Comparison of ENCODE assay signal across 11 mouse cellular contexts in the genomic region with DNA sequence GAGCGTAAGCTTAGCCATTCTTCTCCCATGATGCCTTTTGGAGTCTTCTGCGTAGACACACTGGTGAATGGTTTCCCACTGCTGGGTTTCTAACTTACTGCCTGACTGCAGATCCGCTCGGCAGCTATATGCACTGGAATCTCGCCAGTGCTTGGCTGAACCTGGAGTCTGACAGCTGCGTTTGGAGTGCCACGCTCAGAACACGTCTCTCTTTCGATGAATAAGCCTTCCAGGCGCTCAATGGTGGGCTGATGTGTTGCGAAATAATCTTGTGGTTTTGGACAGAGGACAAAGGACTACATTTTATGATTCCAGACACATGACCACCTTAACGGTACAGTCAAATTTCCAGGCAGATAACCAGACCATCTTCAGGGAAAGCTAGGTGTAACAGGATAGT. TPM values are rescaled to one million over a fixed set of nuclear protein-coding genes. Genes with fewer than 3 reads are reported as not detected.
DNase-seq lines count a peak whose midpoint lies in the region; ATAC-seq and TF ChIP-seq lines count a peak whose summit lies in the region.
"Had no signal": no experiment of that assay in that cellular context is flagged by ENCODE, and none has a peak within 500 bp of the region (broad histone marks: within the 10 kb centered on the region; RNA-seq: fewer than 3 reads in every experiment).

No protein-coding gene starts in this region.

- H3K9me3 ChIP-seq in heart, postnatal 0 days (replicated peaks; ENCODE audit: control insufficient read depth, low read length) = no peaks in the 10 kb centered on the region
- no peaks in the 10 kb centered on the region for H3K9me3 ChIP-seq in stomach, embryonic 16.5 days (replicated peaks; ENCODE audit: control insufficient read depth, low read length)
- H3K9me3 ChIP-seq in stomach, postnatal 0 days (ENCODE audit: control insufficient read depth, low read length) = no peaks in the 10 kb centered on the region

- no peak for DNase-seq in heart, postnatal 0 days (ENCODE audit: low spot score)
- no peak for DNase-seq in heart, postnatal 10 days
- DNase-seq in stomach, postnatal 0 days (ENCODE audit: low spot score) = no peak
- DNase-seq in layer of hippocampus, adult 9-11 months = peak; percentile 39
- no peak for DNase-seq in adrenal gland, postnatal 14 days

- WGBS in heart, postnatal 0 days = 51% methylated on average over 12 of the region's 12 CpGs
- 46% methylated on average over 12 of the region's 12 CpGs for WGBS in stomach, embryonic 16.5 days
- 37% methylated on average over 12 of the region's 12 CpGs for WGBS in stomach, postnatal 0 days

- ATAC-seq in heart, postnatal 0 days (ENCODE audit: insufficient read depth, low read depth) = no peak
- ATAC-seq in stomach, embryonic 16.5 days (ENCODE audit: insufficient read depth, low FRiP score) = no peak
- no peak for ATAC-seq in stomach, postnatal 0 days (ENCODE audit: low FRiP score, low TSS enrichment)
- ATAC-seq in megakaryocyte-erythroid progenitor cell, adult 5-6 weeks (replicated peaks; ENCODE audit: low FRiP score, low TSS enrichment, poor library complexity, severe bottlenecking) = no peak

- intact Hi-C loops in heart, postnatal 10 days (cut with DNase I) = no loop called here

- H3K4me2 ChIP-seq in heart, postnatal 0 days (ENCODE audit: low read depth, low read length) = 0 out of 2 replicates have a peak overlapping the region, but pooled peaks have one; percentile 14
- 0 out of 2 replicates have a peak overlapping the region, but pooled peaks have one; percentile 13 for H3K4me2 ChIP-seq in stomach, embryonic 16.5 days (ENCODE audit: low read depth, low read length)
- H3K4me2 ChIP-seq in stomach, postnatal 0 days (replicated peaks; ENCODE audit: low read depth) = no peak overlapping the region
- H3K4me2 ChIP-seq: liver, embryonic 11.5 days had no signal

- no peak overlapping the region for H3K27ac ChIP-seq in heart, postnatal 0 days (ENCODE audit: low read depth)
- H3K27ac ChIP-seq in stomach, embryonic 16.5 days (ENCODE audit: low read length) = no peak overlapping the region
- no peak overlapping the region for H3K27ac ChIP-seq in stomach, postnatal 0 days (replicated peaks)
- H3K27ac ChIP-seq: kidney, postnatal 0 days had no signal

- no peaks in the 10 kb centered on the region for H3K4me1 ChIP-seq in heart, postnatal 0 days (ENCODE audit: control insufficient read depth, insufficient read depth)
- no peaks in the 10 kb centered on the region for H3K4me1 ChIP-seq in stomach, embryonic 16.5 days (ENCODE audit: control insufficient read depth, insufficient read depth, low read length)
- no peaks in the 10 kb centered on the region for H3K4me1 ChIP-seq in stomach, postnatal 0 days (replicated peaks; ENCODE audit: control insufficient read depth, insufficient read depth)

- H3K36me3 ChIP-seq in heart, postnatal 0 days (replicated peaks; ENCODE audit: control insufficient read depth, insufficient read depth, low read length) = no peaks in the 10 kb centered on the region
- H3K36me3 ChIP-seq in stomach, embryonic 16.5 days (ENCODE audit: control insufficient read depth, insufficient read depth, low read length) = no peaks in the 10 kb centered on the region
- no peaks in the 10 kb centered on the region for H3K36me3 ChIP-seq in stomach, postnatal 0 days (ENCODE audit: control insufficient read depth, insufficient read depth, low read length)

- H3K4me3 ChIP-seq in heart, postnatal 0 days (ENCODE audit: low read depth, low read length) = no peak overlapping the region
- H3K4me3 ChIP-seq in stomach, embryonic 16.5 days (replicated peaks; ENCODE audit: low read length) = no peak overlapping the region
- no peak overlapping the region for H3K4me3 ChIP-seq in stomach, postnatal 0 days (ENCODE audit: low read depth, low read length)

- TF ChIP-seq EP300 in heart, postnatal 0 days (IDR thresholded peaks at IDR 0.05; ENCODE audit: low read depth) = no peak
- TF ChIP-seq EP300 in stomach, postnatal 0 days (optimal IDR thresholded peaks at IDR 0.05) = no peak

- 0 out of 2 replicates have a peak, but pooled peaks cover 5% of the 10 kb centered on the region for H3K27me3 ChIP-seq in heart, postnatal 0 days (ENCODE audit: control insufficient read depth, insufficient read depth, low read length)
- H3K27me3 ChIP-seq in stomach, embryonic 16.5 days (ENCODE audit: control insufficient read depth, insufficient read depth, low read length) = no peaks in the 10 kb centered on the region
- no peaks in the 10 kb centered on the region for H3K27me3 ChIP-seq in stomach, postnatal 0 days (ENCODE audit: control insufficient read depth, insufficient read depth, low read length)

- no peak for TF ChIP-seq CTCF in heart, postnatal 0 days (IDR thresholded peaks at IDR 0.05; ENCODE audit: low read depth)
- TF ChIP-seq CTCF in stomach, postnatal 0 days (IDR thresholded peaks at IDR 0.05; ENCODE audit: low read depth) = no peak

- no peak overlapping the region for H3K9ac ChIP-seq in heart, postnatal 0 days (replicated peaks; ENCODE audit: low read depth, low read length)
- H3K9ac ChIP-seq in stomach, embryonic 16.5 days (ENCODE audit: low read length) = no peak overlapping the region
- no peak overlapping the region for H3K9ac ChIP-seq in stomach, postnatal 0 days (ENCODE audit: low read length)

RNA-seq across cellular contexts. Expression of a gene that starts 30.1 kb away (rescaled TPM):
- total RNA-seq in heart, postnatal 0 days (2014; rRNA removed; ENCODE audit: low replicate concordance) = 1.8 and 4.7 TPM in 2 replicates
- polyA plus RNA-seq in heart, postnatal 0 days (2015; fragmentation: Nextera tagmentation; extraction: Ambion mirVana) = 1.1 and 1.3 TPM in 2 replicates
- 10 to 100 TPM in 1 of 2 experiments, 1 to 10 TPM in 1; 7.8 to 10.4 TPM for total RNA-seq in heart, postnatal 10 days (2021)
- 3.2 and 3.9 TPM in 2 replicates for polyA plus RNA-seq in stomach, embryonic 16.5 days (2015; fragmentation: Nextera tagmentation; extraction: Ambion mirVana)
- polyA plus RNA-seq in stomach, postnatal 0 days (2015; fragmentation: Nextera tagmentation; extraction: Ambion mirVana) = 0.89 and 1.1 TPM in 2 replicates
- not detected in 2 replicates for total RNA-seq in megakaryocyte-erythroid progenitor cell, adult 5-6 weeks (2014; fragmentation: Nextera tagmentation)
- total RNA-seq in megakaryocyte-erythroid progenitor cell, adult 5-6 weeks (2017) = not detected in 2 replicates
- total RNA-seq in adrenal gland, postnatal 14 days (2021) = 1.4 and 1.6 TPM in 2 replicates
- total RNA-seq: MEL had no signal

RNA-seq across cellular contexts. Expression of a gene that starts 37.1 kb away (rescaled TPM):
- total RNA-seq in heart, postnatal 0 days (2014; rRNA removed; ENCODE audit: low replicate concordance) = not detected in 2 replicates
- polyA plus RNA-seq in heart, postnatal 0 days (2015; fragmentation: Nextera tagmentation; extraction: Ambion mirVana) = not detected in 2 replicates
- total RNA-seq in heart, postnatal 10 days (2021) = not detected
- not detected in 2 replicates for polyA plus RNA-seq in stomach, embryonic 16.5 days (2015; fragmentation: Nextera tagmentation; extraction: Ambion mirVana)
- not detected in 2 replicates for polyA plus RNA-seq in stomach, postnatal 0 days (2015; fragmentation: Nextera tagmentation; extraction: Ambion mirVana)
- total RNA-seq in megakaryocyte-erythroid progenitor cell, adult 5-6 weeks (2014; fragmentation: Nextera tagmentation) = not detected in 2 replicates
- not detected in 2 replicates for total RNA-seq in megakaryocyte-erythroid progenitor cell, adult 5-6 weeks (2017)
- not detected in 2 replicates for total RNA-seq in adrenal gland, postnatal 14 days (2021)
- total RNA-seq: MEL had no signal
- polyA plus RNA-seq: gonadal fat pad, adult 2 months; kidney, postnatal 0 days; liver, embryonic 11.5 days had no signal

RNA-seq across cellular contexts. Expression of a gene that starts 53.4 kb away (rescaled TPM):
- total RNA-seq in heart, postnatal 0 days (2014; rRNA removed; ENCODE audit: low replicate concordance) = 1.7 TPM in 1 of 2 replicates, not detected in the other
- 0.61 and 0.78 TPM in 2 replicates for polyA plus RNA-seq in heart, postnatal 0 days (2015; fragmentation: Nextera tagmentation; extraction: Ambion mirVana)
- 1 to 10 TPM; 1.5 TPM for total RNA-seq in heart, postnatal 10 days (2021)
- polyA plus RNA-seq in stomach, embryonic 16.5 days (2015; fragmentation: Nextera tagmentation; extraction: Ambion mirVana) = 2.7 and 3.1 TPM in 2 replicates
- 0.46 and 0.75 TPM in 2 replicates for polyA plus RNA-seq in stomach, postnatal 0 days (2015; fragmentation: Nextera tagmentation; extraction: Ambion mirVana)
- total RNA-seq in megakaryocyte-erythroid progenitor cell, adult 5-6 weeks (2014; fragmentation: Nextera tagmentation) = not detected in 2 replicates
- total RNA-seq in megakaryocyte-erythroid progenitor cell, adult 5-6 weeks (2017) = 0.53 TPM in 1 of 2 replicates, not detected in the other
- 4.4 and 7.3 TPM in 2 replicates for total RNA-seq in adrenal gland, postnatal 14 days (2021)
- total RNA-seq: MEL had no signal
